ENCODE assay signal across 8 mouse cellular contexts in the genomic region with DNA sequence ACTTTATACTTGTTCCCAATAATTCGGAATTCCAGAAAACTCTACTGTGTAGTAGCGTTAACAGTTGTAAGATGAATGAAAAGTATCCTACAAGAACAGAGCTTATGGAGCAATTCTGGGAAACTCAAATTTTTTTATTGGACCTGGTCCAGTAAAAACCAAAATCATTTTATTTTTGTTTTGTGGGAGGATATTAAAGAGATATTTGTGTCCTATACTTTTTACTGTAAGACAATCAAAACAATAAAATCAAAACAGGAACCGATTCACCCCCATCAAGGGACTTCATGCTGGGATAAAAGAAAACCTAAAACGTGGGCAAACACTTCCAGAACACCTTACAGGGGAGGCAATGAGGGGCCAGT. TPM values are rescaled to one million over a fixed set of nuclear protein-coding genes. Genes with fewer than 3 reads are reported as not detected.
A peak's percentile ranks its signal among the peaks of the same experiment; 100 is the strongest.
DNase-seq lines count a peak whose midpoint lies in the region; ATAC-seq and TF ChIP-seq lines count a peak whose summit lies in the region.

No protein-coding gene starts in this region.

- H3K27ac ChIP-seq in heart, embryonic 13.5 days (replicated peaks): peak overlapping the region; percentile 71
- H3K27ac ChIP-seq in ES-Bruce4 (ENCODE audit: insufficient read depth, low read length): no peak overlapping the region; the same call in 1 of the 2 replicates
- peak overlapping the region; percentile 48; the same call in 1 of the 2 replicates for H3K27ac ChIP-seq in forebrain, embryonic 13.5 days
- H3K27ac ChIP-seq in liver, embryonic 14.5 days: no peak overlapping the region; the same call in 1 of the 2 replicates

- peaks cover 2% of the 10 kb centered on the region; the same call in 1 of the 2 replicates for H3K27me3 ChIP-seq in heart, embryonic 13.5 days (replicated peaks)
- H3K27me3 ChIP-seq in ES-Bruce4 (ENCODE audit: control insufficient read depth, insufficient read depth, low read length, poor library complexity, severe bottlenecking): no peaks in the 10 kb centered on the region
- H3K27me3 ChIP-seq in forebrain, embryonic 13.5 days: no peaks in the 10 kb centered on the region
- H3K27me3 ChIP-seq in liver, embryonic 14.5 days (ENCODE audit: control insufficient read depth, insufficient read depth, low read length): no peaks in the 10 kb centered on the region

- no peak for TF ChIP-seq POLR2A in ES-Bruce4 (IDR thresholded peaks at IDR 0.05; ENCODE audit: insufficient read depth, low read length)

- H3K9ac ChIP-seq in heart, embryonic 13.5 days: peak overlapping the region; percentile 78
- peak overlapping the region; percentile 65; the same call in 1 of the 2 replicates for H3K9ac ChIP-seq in ES-Bruce4 (ENCODE audit: low read depth, poor library complexity, severe bottlenecking)
- no peak overlapping the region for H3K9ac ChIP-seq in forebrain, embryonic 13.5 days
- peak overlapping the region; percentile 40; the same call in 1 of the 2 replicates for H3K9ac ChIP-seq in liver, embryonic 14.5 days (replicated peaks)

- H3K4me3 ChIP-seq in heart, embryonic 13.5 days: peak overlapping the region; percentile 60
- peak overlapping the region; percentile 47 for H3K4me3 ChIP-seq in ES-Bruce4 (ENCODE audit: low read depth, low read length)
- H3K4me3 ChIP-seq in forebrain, embryonic 13.5 days: peak overlapping the region; percentile 92
- peak overlapping the region; percentile 59 to 63 for H3K4me3 ChIP-seq in liver, embryonic 14.5 days (ENCODE audit: insufficient read depth in 1 of 2, low read depth in 2 of 2, low read length in 2 of 2)

- 23% methylated on average over 4 of the region's 4 CpGs for WGBS in heart, embryonic 13.5 days
- WGBS in forebrain, embryonic 13.5 days: 24% methylated on average over 4 of the region's 4 CpGs
- WGBS in liver, embryonic 14.5 days (ENCODE audit: insufficient replicate concordance): 20% methylated on average over 4 of the region's 4 CpGs

- peaks cover 29% of the 10 kb centered on the region for H3K4me1 ChIP-seq in heart, embryonic 13.5 days
- H3K4me1 ChIP-seq in ES-Bruce4 (ENCODE audit: control insufficient read depth, insufficient read depth, low read length): peaks cover 1% of the 10 kb centered on the region
- H3K4me1 ChIP-seq in forebrain, embryonic 13.5 days: peaks cover 28% of the 10 kb centered on the region
- H3K4me1 ChIP-seq in liver, embryonic 14.5 days (replicated peaks; ENCODE audit: control insufficient read depth in 2 of 2, insufficient read depth in 2 of 2, low read length in 1 of 2): peaks cover 5 to 13% of the 10 kb centered on the region in 2 experiments

- H3K4me2 ChIP-seq in heart, embryonic 13.5 days: peak overlapping the region; percentile 74
- peak overlapping the region; percentile 59 for H3K4me2 ChIP-seq in forebrain, embryonic 13.5 days
- H3K4me2 ChIP-seq in liver, embryonic 14.5 days (ENCODE audit: low read depth): peak overlapping the region; percentile 81

- no peak for TF ChIP-seq EP300 in ES-Bruce4 (IDR thresholded peaks at IDR 0.05; ENCODE audit: insufficient read depth, low read depth, low read length)
- no peak for TF ChIP-seq EP300 in liver, embryonic 14.5 days (IDR thresholded peaks at IDR 0.05; ENCODE audit: low read depth)

- DNase-seq in heart, adult 9 months (ENCODE audit: low spot score in 2 of 2): no peak
- DNase-seq in liver, embryonic 14.5 days (ENCODE audit: low read depth in 3 of 3, low spot score in 3 of 3): no peak
- DNase-seq in thymus, postnatal 4 days: no peak
- no peak for DNase-seq in right cerebral cortex, postnatal 14 days
- no peak for DNase-seq in gastrocnemius, postnatal 25 days

- TF ChIP-seq CTCF in ES-Bruce4 (IDR thresholded peaks at IDR 0.05; ENCODE audit: low read depth, low read length): no peak
- no peak for TF ChIP-seq CTCF in liver, embryonic 14.5 days (IDR thresholded peaks at IDR 0.05; ENCODE audit: low read depth)

- no peaks in the 10 kb centered on the region for H3K36me3 ChIP-seq in heart, embryonic 13.5 days
- no peaks in the 10 kb centered on the region for H3K36me3 ChIP-seq in ES-Bruce4 (ENCODE audit: control insufficient read depth, insufficient read depth, low read length, poor library complexity, severe bottlenecking)
- no peaks in the 10 kb centered on the region for H3K36me3 ChIP-seq in forebrain, embryonic 13.5 days (ENCODE audit: poor library complexity, severe bottlenecking)
- H3K36me3 ChIP-seq in liver, embryonic 14.5 days (replicated peaks; ENCODE audit: control insufficient read depth, insufficient read depth, low read depth): no peaks in the 10 kb centered on the region

- no peaks in the 10 kb centered on the region for H3K9me3 ChIP-seq in heart, embryonic 13.5 days
- no peaks in the 10 kb centered on the region for H3K9me3 ChIP-seq in ES-Bruce4 (replicated peaks; ENCODE audit: control insufficient read depth, insufficient read depth, low read length, poor library complexity, severe bottlenecking)
- no peaks in the 10 kb centered on the region for H3K9me3 ChIP-seq in forebrain, embryonic 13.5 days (replicated peaks)
- no peaks in the 10 kb centered on the region for H3K9me3 ChIP-seq in liver, embryonic 14.5 days (ENCODE audit: control insufficient read depth, low read length)

- no peak for ATAC-seq in heart, embryonic 13.5 days (ENCODE audit: extremely low read depth, insufficient number of reproducible peaks, low FRiP score, low TSS enrichment)
- peak; percentile 0; the same call in 1 of the 2 replicates for ATAC-seq in forebrain, embryonic 13.5 days
- ATAC-seq in liver, embryonic 14.5 days (ENCODE audit: insufficient read depth): no peak

RNA-seq across cellular contexts. Expression of gene Hsd17b12, which starts 0.7 kb away (rescaled TPM):
- 66.7 and 72.1 TPM in 2 replicates for polyA plus RNA-seq in heart, embryonic 13.5 days (2015; fragmentation: Nextera tagmentation; extraction: Ambion mirVana)
- 95.3 and 101 TPM in 2 replicates for polyA plus RNA-seq in ES-Bruce4 (2011; ENCODE audit: insufficient read depth, insufficient read length, low read depth, missing spikeins)
- 119 and 126 TPM in 2 replicates for polyA plus RNA-seq in forebrain, embryonic 13.5 days (2015; fragmentation: Nextera tagmentation; extraction: Ambion mirVana)
- polyA plus RNA-seq in liver, embryonic 14.5 days (2012; rRNA removed): 20.5 and 31.7 TPM in 2 replicates
- 59.3 and 61.9 TPM in 2 replicates for polyA plus RNA-seq in liver, embryonic 14.5 days (2014; fragmentation: Nextera tagmentation; extraction: Ambion mirVana)
- total RNA-seq in gastrocnemius, postnatal 25 days (2021): 10 to 100 TPM in 1 of 2 experiments, 1 to 10 TPM in 1; 6.9 to 11.1 TPM

Comparison
In these comparisons a context has a peak if more than half of its experiments do, and no peak if none do; other contexts are left out.
1. H3K27ac ChIP-seq: peak in heart, embryonic 13.5 days (single experiment) and forebrain, embryonic 13.5 days (single experiment); none in ES-Bruce4 (single experiment) and liver, embryonic 14.5 days (single experiment).
2. Peak in every context shown above with its lines, with median percentiles within 50 percentile points of each other: H3K4me2 ChIP-seq and H3K4me3 ChIP-seq.